11 mouse cellular contexts compared by ENCODE assay signal in the genomic region with DNA sequence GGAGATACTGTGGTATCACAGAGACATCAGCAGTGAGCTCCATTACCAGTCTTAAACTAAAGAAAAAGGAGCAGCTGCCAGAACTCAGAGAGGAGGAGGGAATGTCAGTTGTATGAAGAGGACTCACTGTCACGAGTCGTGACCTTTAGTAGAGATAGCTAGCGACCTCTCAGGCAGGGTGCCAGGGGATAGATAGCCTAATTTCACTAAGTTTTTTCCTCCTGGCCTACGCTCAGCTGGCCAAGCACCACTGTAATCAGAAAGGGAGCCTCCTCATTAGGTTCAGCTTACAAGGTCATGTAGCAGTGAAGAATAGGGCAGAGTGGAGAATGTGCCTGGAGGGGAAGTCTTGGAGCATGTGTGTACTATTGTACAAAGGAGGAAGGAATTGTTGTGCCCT. TPM values are rescaled to one million over a fixed set of nuclear protein-coding genes. Genes with fewer than 3 reads are reported as not detected.
A peak's percentile ranks its signal among the peaks of the same experiment; 100 is the strongest.
DNase-seq lines count a peak whose midpoint lies in the region; ATAC-seq lines count a peak whose summit lies in the region.
"Had no signal": no experiment of that assay in that cellular context is flagged by ENCODE, and none has a peak within 500 bp of the region (broad histone marks: within the 10 kb centered on the region; RNA-seq: fewer than 3 reads in every experiment).

No protein-coding gene starts in this region.

- DNase-seq in kidney, adult 9 months: peak; percentile 6
- no peak for DNase-seq in kidney, adult 18-20 months
- peak; percentile 5 for DNase-seq in adrenal gland, postnatal 25 days
- DNase-seq in heart, postnatal 10 days: peak; percentile 54 to 61
- peak; percentile 3 for DNase-seq in lung, postnatal 10 days
- DNase-seq in cerebellum, postnatal 25 days: no peak
- DNase-seq: right cerebral cortex, adult 18-20 months had no signal

- ATAC-seq in activated CD4-positive, CD25-positive, alpha-beta regulatory T cell, adult 4 months: no peak
- no peak for ATAC-seq in CD4-positive, CD25-positive, alpha-beta regulatory T cell, adult 4 months
- ATAC-seq: forebrain, embryonic 13.5 days had no signal

- intact Hi-C loops in heart, postnatal 10 days (cut with DNase I): no loop called here

RNA-seq across cellular contexts. Expression of gene Dcx, which starts 47.3 kb away (rescaled TPM):
- total RNA-seq in adrenal gland, postnatal 25 days (2021): 0.48 and 0.73 TPM in 2 replicates
- total RNA-seq in heart, postnatal 10 days (2021): not detected
- not detected for polyA plus RNA-seq in activated CD4-positive, CD25-positive, alpha-beta regulatory T cell, adult 4 months (2017; shearing (Covaris generic))
- polyA plus RNA-seq in CD4-positive, CD25-positive, alpha-beta regulatory T cell, adult 4 months (2017; shearing (Covaris generic)): not detected
- total RNA-seq: hematopoietic stem cell, adult 5-6 weeks had no signal

RNA-seq across cellular contexts. Expression of gene Capn6, which starts 58.6 kb away (rescaled TPM):
- total RNA-seq in adrenal gland, postnatal 25 days (2021): 0.18 TPM in 1 of 2 replicates, not detected in the other
- total RNA-seq in heart, postnatal 10 days (2021): 1 to 10 TPM; 6.3 to 7.4 TPM
- polyA plus RNA-seq in activated CD4-positive, CD25-positive, alpha-beta regulatory T cell, adult 4 months (2017; shearing (Covaris generic)): not detected
- polyA plus RNA-seq in CD4-positive, CD25-positive, alpha-beta regulatory T cell, adult 4 months (2017; shearing (Covaris generic)): not detected
- total RNA-seq: hematopoietic stem cell, adult 5-6 weeks had no signal

Comparison
In these comparisons a context has a peak if more than half of its experiments do, and no peak if none do; other contexts are left out.
1. DNase-seq: peak in kidney, adult 9 months (single experiment), adrenal gland, postnatal 25 days (single experiment), heart, postnatal 10 days (2 of 2) and lung, postnatal 10 days (single experiment); none in kidney, adult 18-20 months (single experiment) and cerebellum, postnatal 25 days (0 of 2).